Mouse (Mus musculus) B cell, adult 2 months (primary cell): ENCODE data around the gene Ufd1.

ENCODE experiments used
- DNase-seq, 2 experiments: peaks; one replicate each; pipeline ENCODE4 v3.0.0; 2022

Gene Ufd1

DNA sequence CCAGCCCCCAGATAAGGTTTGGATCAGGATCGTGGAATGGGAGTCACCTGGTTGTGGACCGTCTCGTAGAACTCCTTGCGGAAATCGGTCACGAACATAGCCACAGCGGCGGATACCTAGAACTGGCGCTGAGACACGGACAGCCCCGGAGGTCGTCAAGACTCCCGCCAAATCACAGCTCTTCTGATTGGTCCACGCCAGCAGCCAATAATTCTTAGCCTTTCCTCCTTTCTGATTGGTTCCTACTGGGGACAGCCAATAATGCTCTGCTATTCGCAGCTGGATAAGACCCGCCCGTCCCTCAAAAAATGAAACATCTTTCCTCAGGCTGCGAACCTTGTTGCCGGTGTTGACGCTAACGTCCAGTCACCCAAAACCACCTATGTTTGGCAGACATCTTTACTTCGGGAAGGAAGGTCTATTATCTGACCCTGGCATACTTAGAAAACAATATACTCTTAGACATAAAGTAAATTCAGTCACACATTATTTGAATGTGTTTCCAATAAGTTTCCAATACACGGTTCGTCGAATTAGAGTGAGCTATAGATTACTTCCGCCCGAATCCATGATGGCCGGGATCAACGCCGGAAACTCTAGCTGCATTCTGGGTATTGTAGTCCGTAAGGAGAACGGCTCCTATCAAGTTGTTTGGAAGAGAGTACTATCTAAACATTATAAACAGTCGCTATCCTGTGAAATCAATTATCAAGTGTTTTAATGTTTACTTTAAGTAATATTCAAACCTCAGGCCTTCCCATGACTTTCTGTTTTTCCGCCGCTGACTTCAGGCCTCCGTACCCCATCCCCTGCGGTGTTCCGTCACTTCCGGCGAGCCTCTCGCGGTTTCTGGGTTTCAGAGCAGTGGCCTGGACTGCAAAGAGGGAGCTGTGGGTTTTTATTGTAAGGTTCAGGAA is at the start of gene Ufd1, which contains the start of gene Cdc45:
Gene Ufd1, plus strand, starts transcription at position 312 of the 917 bp plus-strand sequence.
Gene Cdc45, minus strand, starts transcription at position 520 of the 917 bp plus-strand sequence.
- DNase-seq = peak; percentile 90 to 91

DNA sequence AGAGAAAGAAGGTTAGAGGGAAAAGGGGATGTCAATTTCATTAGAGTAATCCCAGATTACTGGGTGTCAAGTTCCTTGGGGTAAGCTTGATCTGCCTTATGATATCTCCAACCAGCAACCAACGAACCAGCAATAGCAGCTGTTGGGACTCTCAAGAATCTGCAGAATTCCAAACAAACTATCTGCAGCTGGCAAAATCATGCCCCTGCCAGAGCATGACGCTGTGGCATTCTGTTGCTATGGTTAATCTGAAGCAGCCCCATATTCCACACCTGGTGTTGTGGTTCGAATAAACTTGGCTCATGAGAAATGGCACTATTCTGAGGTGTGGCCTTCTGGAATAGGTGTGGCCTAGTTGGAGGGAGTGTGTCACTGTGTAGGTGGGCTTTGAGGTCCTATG is 48.6 kb upstream of the Ufd1 start:
- no peak for DNase-seq

DNA sequence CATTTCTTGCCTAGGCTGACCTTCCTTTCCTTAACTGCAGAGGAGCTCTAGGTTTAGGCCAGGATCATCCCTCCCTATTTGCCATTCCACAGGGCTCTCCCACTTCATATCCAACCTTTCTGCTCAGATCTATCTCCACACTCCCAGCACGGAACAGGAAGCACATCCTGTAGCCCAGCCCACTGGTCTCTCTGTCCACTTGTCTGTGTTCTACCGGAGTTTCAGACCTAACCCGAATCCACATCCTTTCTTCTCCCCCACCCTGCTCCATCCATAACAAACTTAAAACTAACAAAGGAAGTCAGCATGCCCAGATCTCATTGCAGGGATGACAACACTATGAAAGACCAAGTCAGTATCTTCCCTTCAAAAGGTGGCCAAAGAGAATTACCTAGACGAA is 45.2 kb upstream of the Ufd1 start:
- DNase-seq = no peak

DNA sequence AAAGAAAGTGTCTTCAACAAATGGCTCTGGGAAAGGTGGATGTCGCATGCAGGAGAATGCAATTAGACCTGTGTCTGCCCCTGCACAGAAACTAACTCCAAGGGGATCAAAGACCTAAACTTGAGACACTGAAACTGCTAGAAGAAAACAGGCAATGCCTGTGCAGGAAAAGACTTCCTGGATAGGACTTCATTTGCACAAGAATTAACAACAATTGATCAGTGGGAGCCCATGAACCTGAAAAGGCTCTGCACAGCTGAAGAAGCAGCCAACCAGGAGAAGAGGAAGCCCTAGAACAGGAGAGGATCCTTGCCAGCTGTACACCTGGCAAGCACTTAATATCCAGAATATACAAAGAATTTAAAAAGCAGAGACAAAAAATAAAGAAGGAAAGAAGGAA is 42.1 kb upstream of the Ufd1 start:
- DNase-seq = no peak

DNA sequence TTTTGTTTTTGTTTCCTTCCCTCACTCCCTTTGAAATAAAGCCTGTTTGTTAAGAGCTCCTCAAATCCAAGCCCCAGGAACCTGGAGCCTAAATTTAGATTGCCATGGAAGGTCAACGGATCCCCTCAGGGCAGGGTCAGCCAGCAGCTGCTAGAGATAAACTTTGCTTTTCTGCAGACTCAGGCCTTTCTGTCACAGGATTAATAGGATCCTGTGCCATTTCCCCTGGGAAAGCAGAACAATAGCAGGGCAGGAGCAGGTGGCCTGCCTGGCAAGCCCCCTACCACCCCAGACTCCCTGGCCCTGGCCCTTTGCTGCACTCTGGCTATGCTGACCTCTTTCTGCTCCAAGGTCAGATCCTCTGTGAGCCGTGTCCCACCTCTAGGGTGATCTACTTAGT is 37.6 kb upstream of the Ufd1 start:
- DNase-seq = no peak

DNA sequence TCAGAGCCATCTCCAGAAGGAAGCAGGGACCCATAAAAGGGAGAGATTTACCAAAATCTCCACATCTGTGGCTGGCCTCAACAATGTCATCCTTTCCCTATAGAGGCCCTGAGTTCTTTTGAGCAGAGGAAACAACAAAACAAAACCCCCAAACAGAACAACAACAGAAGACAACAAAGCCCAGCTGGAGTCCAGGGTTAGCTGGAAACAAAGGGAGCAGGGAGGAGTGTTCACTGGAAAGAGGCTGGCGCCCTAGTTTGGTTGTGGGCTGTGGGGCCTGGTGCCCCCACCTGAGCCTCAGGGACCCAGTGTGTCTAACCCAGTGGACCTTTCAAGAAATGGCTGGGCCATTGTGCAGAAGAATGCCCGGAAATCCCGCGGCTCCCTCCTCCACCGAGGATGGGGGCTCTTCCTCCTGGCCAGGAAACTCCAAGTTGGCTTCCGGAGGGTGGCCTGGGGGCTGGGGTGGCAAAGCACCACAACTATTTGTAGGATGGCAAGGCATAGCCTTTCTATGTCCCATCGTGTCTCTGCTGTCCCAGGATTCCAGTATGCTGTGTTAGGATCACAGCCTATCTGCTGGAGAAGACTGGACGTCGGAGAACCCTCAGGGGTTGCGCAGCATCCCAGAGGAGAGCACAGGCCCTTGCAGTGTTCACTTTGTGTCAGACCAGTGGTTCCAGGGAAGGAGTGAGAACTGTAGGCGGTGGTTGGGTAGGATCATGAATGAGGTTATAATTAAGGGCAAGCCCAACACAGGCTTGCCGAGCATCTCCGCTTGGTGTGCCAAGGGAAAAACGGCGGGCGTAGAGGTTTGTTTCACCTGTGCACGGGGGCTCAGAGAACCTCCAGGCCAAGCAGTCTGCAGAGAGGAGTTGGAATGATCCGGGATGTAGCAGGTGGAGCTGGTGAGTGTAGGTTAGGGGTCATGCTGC is 35.7 kb upstream of the Ufd1 start:
- DNase-seq = no peak

DNA sequence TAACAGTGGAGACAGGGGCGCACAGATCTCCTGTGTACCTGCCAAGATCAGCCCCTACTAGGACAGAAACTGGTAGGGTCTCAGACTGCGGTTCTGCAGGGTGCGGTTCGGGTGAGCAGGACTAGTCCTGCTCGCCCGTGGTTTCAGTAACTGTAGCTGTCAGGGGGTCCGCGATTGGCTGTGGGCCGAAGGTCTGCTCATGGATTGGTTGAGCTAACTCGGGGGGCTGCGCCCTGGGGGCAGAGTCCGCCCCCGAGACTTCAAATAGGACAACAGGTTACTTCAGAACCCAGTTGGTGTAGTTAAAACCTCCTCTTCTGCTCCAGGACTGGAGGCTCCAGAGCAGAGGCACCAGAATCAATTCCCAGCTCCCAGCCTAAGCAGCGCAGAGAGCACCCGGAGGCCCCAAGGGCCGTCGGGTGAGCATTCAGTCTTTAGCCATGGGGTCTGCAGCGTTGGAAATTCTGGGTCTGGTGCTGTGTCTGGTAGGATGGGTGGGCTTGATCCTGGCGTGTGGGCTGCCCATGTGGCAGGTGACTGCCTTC is 35.0 kb upstream of the Ufd1 start, which contains the start of gene Cldn5:
Gene Cldn5, plus strand, starts transcription at position 292 of the 545 bp plus-strand sequence.
- DNase-seq = no peak

DNA sequence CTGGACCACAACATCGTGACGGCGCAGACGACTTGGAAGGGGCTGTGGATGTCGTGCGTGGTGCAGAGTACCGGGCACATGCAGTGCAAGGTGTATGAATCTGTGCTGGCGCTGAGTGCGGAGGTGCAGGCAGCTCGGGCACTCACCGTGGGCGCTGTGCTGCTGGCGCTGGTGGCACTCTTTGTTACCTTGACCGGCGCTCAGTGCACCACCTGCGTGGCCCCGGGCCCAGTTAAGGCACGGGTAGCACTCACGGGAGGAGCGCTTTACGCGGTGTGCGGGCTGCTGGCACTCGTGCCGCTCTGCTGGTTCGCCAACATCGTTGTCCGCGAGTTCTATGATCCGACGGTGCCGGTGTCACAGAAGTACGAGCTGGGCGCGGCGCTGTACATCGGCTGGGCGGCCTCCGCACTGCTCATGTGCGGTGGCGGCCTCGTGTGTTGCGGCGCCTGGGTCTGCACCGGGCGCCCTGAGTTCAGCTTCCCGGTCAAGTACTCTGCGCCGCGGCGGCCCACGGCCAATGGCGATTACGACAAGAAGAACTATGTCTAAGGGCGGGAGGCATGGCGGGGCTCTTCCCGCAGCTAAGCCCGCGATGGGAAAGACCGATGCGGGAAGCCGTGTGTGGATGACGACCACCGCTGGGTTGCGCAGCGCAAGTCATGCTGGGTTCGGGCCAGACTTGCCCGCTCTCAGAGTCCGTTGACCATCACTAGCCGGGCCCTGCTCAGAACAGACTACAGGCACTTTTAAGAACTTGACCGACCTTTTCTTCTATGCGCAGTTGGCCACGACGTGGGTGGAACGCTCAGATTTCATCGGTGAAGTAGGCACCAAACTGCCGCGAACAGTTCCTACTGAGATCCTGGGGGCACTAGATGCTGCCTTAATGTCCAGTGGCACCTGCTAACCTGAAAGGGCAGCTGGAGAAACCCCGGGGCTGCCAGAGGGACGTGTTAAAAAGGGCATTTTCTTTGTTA is 34.2 kb upstream of the Ufd1 start:
- DNase-seq = no peak

DNA sequence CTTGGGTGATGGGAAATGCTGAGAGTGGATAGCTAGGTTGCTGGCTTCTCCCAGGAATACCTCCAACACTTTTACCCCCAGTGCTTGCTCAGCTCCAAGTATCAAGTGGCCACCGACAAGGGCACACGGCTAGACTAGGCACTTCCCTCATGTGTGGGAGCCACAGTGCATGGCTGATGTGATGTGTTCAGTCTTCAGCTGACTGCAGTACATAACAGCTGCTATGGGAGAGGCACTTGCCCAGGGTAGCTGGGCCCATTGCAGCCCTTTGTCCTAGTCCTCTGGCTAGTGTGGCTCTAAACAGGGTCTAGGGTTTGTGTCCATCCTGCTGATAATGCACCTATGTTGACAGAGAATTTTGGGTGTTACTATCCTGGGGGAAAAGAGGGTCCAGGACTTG is 33.1 kb upstream of the Ufd1 start:
- no peak for DNase-seq

DNA sequence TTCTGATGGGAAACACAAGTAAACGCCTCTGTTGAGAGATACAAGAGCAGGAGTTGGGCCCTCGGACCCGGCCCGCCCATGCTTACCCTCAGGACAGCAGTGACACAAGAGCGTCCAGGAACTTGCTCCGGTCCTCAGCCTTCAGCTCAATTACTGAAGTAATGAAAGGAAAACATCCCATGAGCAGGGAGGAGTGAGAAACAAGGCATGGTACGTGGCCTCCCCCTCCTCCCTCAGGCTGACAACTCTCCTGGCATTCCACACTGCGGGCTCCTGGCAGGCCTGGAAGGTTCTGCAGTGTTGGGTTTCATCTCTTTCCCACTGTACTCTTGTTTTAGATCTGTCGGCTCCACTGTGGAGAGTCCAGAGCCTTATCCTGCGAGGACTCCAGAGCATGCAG is 29.8 kb upstream of the Ufd1 start:
- no peak for DNase-seq

DNA sequence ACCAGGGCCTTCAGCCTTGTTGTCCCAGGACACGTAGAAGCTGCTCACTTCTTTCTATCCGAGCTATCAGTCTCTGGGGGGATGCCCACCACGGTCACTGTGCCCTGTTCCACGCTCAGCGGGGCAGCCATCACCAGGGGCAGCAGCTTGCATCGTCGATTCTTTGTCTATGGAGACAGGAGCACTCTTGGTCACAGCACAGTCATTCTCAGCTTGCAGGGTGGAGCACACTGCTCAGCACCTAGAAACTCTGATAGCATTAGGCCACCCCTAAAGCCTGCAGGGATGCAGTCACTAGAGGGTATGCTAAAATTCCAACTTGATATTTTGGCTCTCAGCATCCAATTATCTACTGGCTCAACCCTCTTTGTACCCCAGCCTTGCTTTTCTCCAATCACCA is 26.6 kb upstream of the Ufd1 start:
- no peak for DNase-seq

DNA sequence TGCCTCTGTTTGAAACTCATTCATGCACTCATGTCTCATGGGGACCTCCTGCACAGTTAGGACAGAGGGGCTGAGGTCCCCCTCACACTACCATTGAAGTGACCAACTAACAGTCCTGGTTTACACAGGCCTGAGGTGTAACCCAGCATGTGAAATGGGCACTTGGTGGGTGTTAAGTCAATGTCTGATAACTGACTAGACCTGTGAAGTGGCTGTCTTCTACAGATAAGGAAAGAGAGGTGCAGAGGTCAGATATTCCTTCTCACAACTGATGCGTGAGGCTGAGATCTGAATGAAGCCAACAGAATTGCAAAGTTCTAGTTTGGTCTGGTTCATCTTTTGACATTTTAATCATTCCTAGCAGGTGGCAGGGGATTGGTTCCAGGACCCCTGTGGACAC is 26.1 kb upstream of the Ufd1 start:
- DNase-seq = no peak

DNA sequence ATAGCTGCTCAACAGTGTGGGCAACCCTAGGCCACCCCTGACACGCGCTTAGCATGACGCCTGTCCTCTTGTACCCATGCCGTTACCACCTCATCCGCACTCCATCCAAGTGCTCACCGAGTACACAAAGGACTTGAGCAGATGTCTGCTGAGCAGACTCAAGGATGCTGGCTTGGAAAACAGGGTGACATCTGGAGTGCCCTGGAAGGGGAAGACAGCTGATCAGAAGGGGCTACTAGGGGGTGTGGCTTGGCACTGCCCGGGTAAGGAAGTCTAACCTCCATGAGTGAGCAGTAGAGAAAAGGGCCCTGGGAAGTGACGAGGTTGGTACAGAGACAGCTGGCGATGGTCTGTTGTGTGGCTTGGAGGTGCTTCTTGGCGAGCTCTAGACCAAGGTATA is 24.9 kb upstream of the Ufd1 start:
- no peak for DNase-seq

DNA sequence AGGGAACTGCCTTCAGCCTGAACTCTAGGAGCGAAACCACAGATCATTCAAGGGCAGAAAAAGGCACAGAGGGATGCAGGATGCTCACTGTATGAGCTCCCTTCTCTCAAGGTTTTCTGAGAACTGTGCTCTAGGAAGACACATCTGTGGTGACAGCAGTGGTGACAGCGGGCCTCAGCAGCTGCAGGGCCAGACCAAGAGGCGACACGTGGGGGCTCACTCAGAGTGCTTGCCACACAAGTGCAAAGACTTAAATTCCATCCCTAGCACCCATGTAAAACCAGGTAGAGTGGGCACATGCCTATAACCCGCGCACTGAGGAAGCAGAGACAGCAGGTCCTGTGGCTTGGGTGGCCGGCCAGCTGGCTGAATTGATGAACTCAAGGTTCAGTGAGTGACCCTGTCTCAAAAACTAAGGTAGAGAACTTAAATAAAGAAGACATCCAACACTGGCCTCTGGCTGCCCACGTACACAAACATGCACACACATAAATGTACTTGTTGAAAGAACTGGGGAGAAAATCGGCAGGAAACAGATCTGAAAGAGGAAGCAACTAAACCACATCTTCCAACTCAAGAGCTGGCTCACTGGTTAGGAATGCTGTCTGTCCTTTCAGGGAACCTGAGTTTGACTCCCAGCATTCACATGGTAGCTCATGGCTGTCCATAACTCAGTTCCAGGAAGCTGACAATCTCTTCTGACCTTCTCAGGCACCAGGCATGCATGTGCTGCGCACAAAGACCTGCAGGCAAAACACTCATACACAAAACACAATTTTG is 22.8 kb upstream of the Ufd1 start:
- no peak for DNase-seq

DNA sequence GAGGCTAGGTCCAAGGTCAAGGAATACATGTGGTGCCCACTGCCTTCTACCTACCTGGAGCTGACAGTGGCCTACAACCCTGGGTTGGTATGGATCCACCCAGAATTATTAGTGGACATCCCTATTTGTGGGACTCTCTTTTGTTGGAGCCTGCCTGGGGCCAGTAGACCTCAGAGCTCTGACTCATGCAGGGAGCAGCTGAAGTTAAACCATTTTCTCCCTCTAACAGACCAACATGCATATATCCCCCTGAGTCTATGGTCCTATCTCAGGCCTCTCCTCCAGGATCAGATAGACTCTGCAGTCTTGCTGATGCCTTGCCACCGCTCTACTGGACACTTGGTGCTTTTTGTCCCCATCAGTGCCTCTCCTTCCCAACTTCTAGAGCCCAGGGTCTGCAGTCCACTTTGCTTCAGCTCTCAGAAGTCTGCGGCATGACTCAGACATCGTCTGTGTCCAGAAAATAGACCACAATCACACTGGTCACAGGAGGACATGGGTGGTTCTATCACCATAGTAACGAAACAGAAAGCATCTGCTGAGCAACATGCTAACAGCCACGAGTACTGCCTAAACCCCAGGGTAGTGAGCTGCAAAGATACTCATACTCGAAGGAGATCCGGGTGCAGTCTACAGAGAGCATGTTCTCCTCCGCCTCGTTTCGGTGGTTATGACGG is 16.2 kb upstream of the Ufd1 start:
- DNase-seq = no peak

DNA sequence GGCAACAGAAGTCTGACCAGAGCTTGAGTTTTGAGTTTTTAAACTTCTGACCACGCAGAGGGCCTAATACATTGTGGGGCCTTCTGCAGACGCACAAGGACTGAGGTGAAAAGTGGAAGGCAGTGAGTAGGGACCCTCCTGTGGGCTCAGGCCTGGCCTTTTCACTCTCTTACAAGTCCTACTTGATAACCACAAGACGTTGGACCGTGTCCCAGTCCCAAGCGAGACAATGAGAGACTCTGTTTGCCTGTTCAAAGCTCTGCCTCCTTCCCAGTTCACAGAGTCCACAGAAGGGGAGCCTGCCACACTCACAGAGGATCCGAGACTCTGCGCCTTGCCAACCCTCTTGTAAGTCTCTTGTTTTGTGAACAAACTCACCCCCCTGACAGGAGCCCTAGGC is 14.9 kb upstream of the Ufd1 start:
- DNase-seq = no peak

DNA sequence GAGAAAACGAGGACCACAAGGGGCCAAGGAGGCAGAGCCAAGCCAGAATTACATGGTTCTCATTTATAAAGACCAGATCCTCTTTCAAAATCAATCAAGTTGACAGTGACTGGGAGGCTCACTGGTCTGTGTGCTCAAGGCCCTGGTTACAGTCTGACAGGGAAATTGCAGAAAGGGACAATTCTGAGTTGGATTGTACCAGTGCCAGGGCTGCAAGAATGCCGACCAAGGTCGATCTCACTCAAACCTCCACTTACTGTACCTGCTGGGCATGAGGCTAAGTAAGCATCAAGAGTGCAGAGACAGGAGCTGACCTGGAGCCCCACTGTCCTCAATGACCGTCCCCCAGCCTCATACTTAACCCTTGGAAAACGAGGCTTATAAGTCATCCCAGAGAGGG is 13.4 kb upstream of the Ufd1 start:
- no peak for DNase-seq

DNA sequence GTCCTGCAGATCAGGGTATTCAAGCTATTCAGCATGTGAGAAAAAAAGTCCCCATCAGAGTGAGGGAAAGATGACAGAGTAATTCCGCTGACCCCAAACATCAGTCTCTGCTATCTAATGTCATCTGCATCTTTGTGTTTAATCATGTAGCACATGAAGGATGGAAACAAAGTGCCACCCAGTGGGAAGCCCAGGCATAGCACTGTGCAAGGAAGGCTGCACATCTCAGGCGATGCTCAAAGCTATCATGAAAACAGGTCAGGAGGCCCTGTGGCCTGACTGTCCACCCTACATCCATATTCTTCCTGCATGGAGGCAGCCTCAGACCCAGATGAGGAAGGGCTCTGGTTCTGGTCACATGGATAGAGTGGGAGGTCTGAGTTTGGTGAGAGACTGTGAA is 12.7 kb upstream of the Ufd1 start:
- no peak for DNase-seq

DNA sequence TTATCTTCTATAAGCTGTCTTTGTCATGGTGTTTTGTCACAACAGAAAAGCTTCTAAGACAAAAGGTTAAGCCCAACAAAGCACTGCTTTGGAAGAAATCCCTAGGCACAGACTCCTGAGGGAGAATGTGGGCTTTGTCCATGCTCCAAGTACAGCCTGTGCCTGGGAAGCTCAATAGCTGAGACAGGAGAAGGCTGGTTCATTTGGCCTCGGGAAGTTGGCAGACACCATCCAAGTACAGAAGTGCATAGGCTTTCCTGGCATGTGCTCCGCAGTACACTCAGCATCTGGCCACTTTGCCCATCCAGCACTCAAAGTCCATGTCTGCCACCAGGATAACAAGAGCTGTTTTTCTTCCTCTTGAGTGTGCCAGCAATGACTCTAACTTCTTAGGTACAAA is 5.8 kb upstream of the Ufd1 start:
- no peak for DNase-seq

DNA sequence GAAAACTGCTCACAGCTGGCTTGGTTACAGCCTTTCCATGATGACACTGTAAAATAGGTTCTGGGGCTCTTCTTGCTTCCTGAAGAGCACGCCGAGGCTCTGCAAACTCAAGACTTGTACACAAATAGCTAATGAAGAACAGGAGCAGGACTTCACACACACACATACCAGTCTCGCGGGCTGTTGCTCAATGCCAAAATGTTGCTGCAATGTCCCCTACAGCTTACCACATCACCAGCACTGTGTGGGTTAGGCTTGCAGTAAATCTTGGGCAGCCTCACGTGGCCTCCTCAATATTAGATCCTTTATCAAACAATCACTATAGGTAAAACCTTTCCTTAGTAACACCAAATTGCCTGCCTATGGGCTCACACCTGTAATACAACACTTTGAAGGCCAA is 2.6 kb upstream of the Ufd1 start:
- DNase-seq = no peak

DNA sequence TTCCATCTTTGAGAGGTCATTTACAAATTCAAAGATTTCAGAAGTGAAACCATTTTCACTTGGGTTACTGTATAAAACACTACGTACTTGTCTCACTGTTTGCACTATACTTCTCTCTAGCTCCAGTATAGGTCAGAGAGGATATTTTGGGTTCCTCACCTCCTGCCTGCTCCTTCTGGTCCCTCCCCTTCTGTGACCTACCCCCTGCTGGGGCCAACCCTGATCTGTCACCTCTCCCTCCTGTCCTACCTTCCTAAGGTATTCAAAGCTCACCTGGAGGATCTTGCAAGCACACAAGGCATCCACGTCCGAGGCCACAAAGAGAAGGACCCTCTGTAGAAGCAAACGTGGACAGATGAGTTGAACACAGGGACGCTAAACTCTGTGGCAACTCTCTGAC is 547 bp upstream of the Ufd1 start:
- DNase-seq = no peak
